Comparison of ENCODE assay signal across 13 mouse cellular contexts in genomic region chr1:121333986-121334703, GRCm38 (mm10).
"Had no signal": no experiment of that assay in that cellular context is flagged by ENCODE, and none has a peak within 500 bp of the region (broad histone marks: within the 10 kb centered on the region; RNA-seq: fewer than 3 reads in every experiment).

No protein-coding gene starts in this region.

- DNase-seq: lung, adult 18-20 months; lung, embryonic 14.5 days; lung, postnatal 4 days; midbrain, embryonic 14.5 days; retina, postnatal 1 day; right cerebral cortex, adult 18-20 months; right cerebral cortex, postnatal 25 days; right cerebral cortex, postnatal 4 days; spleen, adult 18-20 months; thymus, adult 18-20 months; thymus, postnatal 14 days; thymus, postnatal 36 days had no signal

- ATAC-seq: midbrain, embryonic 16.5 days had no signal
